Mouse (Mus musculus) E14TG2a.4 (cell line): ENCODE measurements around the gene Banp.

Experiments
- CTCF ChIP-seq: conservative IDR thresholded peaks from 2 replicates; pipeline ENCODE4 v1.5.1; 2014; ENCODE audit warnings: low read length
- NANOG ChIP-seq: IDR thresholded peaks from 2 replicates; pipeline ENCODE4 v1.6.1; 2014; ENCODE audit warnings: borderline replicate concordance, low read length, mixed read lengths
- POU5F1 ChIP-seq: IDR thresholded peaks from 2 replicates; pipeline ENCODE4 v1.6.1; 2014; ENCODE audit warnings: low read length, borderline replicate concordance

- no peak for TF ChIP-seq CTCF
- TF ChIP-seq NANOG: no peak
- TF ChIP-seq POU5F1: no peak
Observed at GRCm38 (mm10) chr8:121954981-121955555, 5.5 kb downstream of the Banp start.
